Mouse (Mus musculus) inflammation-experienced regulatory T-cells, adult 16 weeks (primary cell): ENCODE data around the gene Lsm14a. TPM values are rescaled to one million over a fixed set of nuclear protein-coding genes. Genes with fewer than 3 reads are reported as not detected.

ENCODE experiments used
- polyA plus RNA-seq: library from polyadenylated mRNA; unstranded; fragments of 100-300 nt; shearing (Covaris generic); gene quantifications from one replicate; pipeline ENCODE4 v1.2.1, GENCODE M21; 2017

Lsm14a gene
- polyA plus RNA-seq, result 39.2 TPM

GRCm38 (mm10) chr7:34393215-34393614, at the start of gene Lsm14a:
Lsm14a (minus strand) TSS chr7:34393315.

GRCm38 (mm10) chr7:34313443-34313875, 79.7 kb downstream of the Lsm14a start, which contains the start of gene 4931406P16Rik:
4931406P16Rik (minus strand) TSS chr7:34313551.

Other genes with a start within 250 kb of the Lsm14a start
- 168 TPM for gene Uba2, start 223.7 kb downstream of the Lsm14a start, polyA plus RNA-seq
- gene Pdcd2l, start 196.7 kb downstream of the Lsm14a start, polyA plus RNA-seq, result 54.6 TPM
- 345 TPM for gene Gpi1, start 163.0 kb downstream of the Lsm14a start, polyA plus RNA-seq
- gene Gm6096, start 142.3 kb downstream of the Lsm14a start, polyA plus RNA-seq, result not detected
- 38.4 TPM for gene 4931406P16Rik, start 79.8 kb downstream of the Lsm14a start, polyA plus RNA-seq